Mouse (Mus musculus) liver, adult 2 months (tissue): ENCODE measurements at regions not wholly inside any gene's neighbourhood (a gene's known extent, or its start where the extent isn't known, plus 50 kb on each side); places are given as distances from the start of the nearest gene placed in this dataset.

Experiments
- CTCF ChIP-seq: fragments of 200-500 bp; IDR thresholded peaks from 2 replicates; pipeline ENCODE4 v1.5.1; 2011; ENCODE audit warnings: low read depth, low read length, control low read depth
- POLR2A ChIP-seq: fragments of 200-500 bp; IDR thresholded peaks from 2 replicates; pipeline ENCODE4 v1.6.1; 2011; ENCODE audit warnings: low read length, control low read depth; ENCODE audit not compliant: insufficient read depth; ENCODE audit errors: extremely low read depth

DNA sequence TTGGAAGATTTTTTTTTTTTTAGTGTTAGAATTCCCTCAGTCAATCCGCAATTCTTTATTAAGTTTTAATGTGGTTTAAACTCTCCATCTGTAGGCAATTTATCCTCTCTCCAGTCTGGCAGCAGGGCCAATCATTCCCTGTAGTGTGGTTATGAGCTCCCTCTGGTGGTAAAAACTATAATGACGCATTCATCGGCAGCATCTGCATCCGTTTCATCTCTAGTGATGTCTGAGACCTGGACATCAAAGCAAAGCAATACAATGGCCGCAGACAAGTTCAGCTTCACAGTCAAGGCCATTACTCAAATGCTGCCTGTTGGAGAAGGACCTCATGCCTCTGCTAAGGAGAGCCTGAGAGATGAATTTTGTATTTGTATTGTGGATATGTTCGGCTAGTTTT lies 1721.7 kb upstream of the Impad1 start:
- TF ChIP-seq POLR2A = no peak
- peak; percentile 37; the same call in 1 of the 2 replicates for TF ChIP-seq CTCF
